Mouse (Mus musculus) small intestine, adult 2 months (tissue): ENCODE measurements around the gene Map2k6.

Source experiments
- CTCF ChIP-seq: fragments of 200-500 bp; IDR thresholded peaks from 2 replicates; pipeline ENCODE4 v1.5.1; 2012; ENCODE audit warnings: low read depth, mild to moderate bottlenecking, control low read depth, inconsistent platforms, low read length, moderate library complexity, mixed read lengths; ENCODE audit not compliant: insufficient replicate concordance, insufficient read length; ENCODE audit errors: extremely low read depth
- POLR2A ChIP-seq: fragments of 200-500 bp; IDR thresholded peaks from 2 replicates; pipeline ENCODE4 v1.6.1; 2012; ENCODE audit warnings: low read depth, mild to moderate bottlenecking, control low read depth, inconsistent platforms, low read length, moderate library complexity

DNA sequence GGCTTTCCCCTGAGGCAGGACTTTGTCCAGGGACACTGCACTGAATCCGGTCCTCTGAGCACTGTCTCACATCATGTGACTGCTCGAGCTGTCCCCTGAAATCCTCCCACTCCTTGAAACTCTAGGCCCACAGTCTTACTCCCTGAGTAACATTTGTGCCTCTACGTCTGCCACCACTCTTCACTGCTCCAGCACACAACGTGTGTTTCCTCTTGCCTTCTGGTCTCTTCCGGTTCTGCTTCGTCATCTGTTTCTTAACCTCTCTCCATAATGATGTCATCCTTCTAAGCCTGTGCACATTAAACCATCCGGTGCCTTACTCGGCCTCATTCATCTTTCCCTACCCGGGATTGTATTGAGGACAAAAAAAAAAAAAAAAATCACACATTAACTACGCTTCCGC is 28.2 kb downstream of the Map2k6 start:
- TF ChIP-seq CTCF (no peak), POLR2A (no peak)
